9 mouse cellular contexts compared by ENCODE assay signal in the genomic region with DNA sequence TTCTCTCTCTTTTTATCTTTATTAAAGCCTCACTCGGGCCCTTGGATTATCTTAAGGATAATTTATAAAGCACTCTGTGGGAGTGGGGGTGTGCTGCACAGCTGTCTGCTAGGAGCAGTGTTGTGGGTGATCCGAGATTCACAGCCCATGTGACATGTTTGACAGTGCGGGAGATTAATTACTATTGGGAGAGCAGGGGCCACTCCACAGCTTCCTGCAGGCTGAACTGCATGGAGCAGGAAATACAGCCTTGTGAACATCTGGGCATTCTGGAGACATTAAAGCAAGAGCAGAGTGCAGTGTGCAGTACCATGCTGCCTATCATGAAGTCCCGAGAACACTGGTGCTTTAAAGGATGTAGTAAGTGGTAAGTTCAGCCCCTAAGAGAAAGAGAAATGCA.
DNase-seq lines count a peak whose midpoint lies in the region; ATAC-seq lines count a peak whose summit lies in the region.
"Had no signal": no experiment of that assay in that cellular context is flagged by ENCODE, and none has a peak within 500 bp of the region (broad histone marks: within the 10 kb centered on the region; RNA-seq: fewer than 3 reads in every experiment).

No protein-coding gene starts in this region.

- no peak overlapping the region for H3K27ac ChIP-seq in lung, embryonic 16.5 days (ENCODE audit: low read length)
- 0 out of 2 replicates have a peak overlapping the region, but pooled peaks have one; percentile 44 for H3K27ac ChIP-seq in embryonic facial prominence, embryonic 15.5 days (replicated peaks)
- peak overlapping the region; percentile 30; the same call in 1 of the 2 replicates for H3K27ac ChIP-seq in hindbrain, embryonic 12.5 days
- H3K27ac ChIP-seq in neural tube, embryonic 12.5 days, result no peak overlapping the region
- H3K27ac ChIP-seq: liver, embryonic 14.5 days had no signal

- no peaks in the 10 kb centered on the region for H3K36me3 ChIP-seq in lung, embryonic 16.5 days (ENCODE audit: control insufficient read depth, insufficient read depth, low read length)
- H3K36me3 ChIP-seq in embryonic facial prominence, embryonic 15.5 days, result no peaks in the 10 kb centered on the region
- no peaks in the 10 kb centered on the region for H3K36me3 ChIP-seq in hindbrain, embryonic 12.5 days
- no peaks in the 10 kb centered on the region for H3K36me3 ChIP-seq in neural tube, embryonic 12.5 days

- no peaks in the 10 kb centered on the region; the same call in 1 of the 2 replicates for H3K27me3 ChIP-seq in lung, embryonic 16.5 days (ENCODE audit: control insufficient read depth, insufficient read depth, low read depth, low read length)
- no peaks in the 10 kb centered on the region for H3K27me3 ChIP-seq in embryonic facial prominence, embryonic 15.5 days
- no peaks in the 10 kb centered on the region for H3K27me3 ChIP-seq in hindbrain, embryonic 12.5 days
- H3K27me3 ChIP-seq in neural tube, embryonic 12.5 days (replicated peaks), result no peaks in the 10 kb centered on the region

- ATAC-seq in lung, embryonic 16.5 days (ENCODE audit: low read depth), result peak; percentile 71
- peak; percentile 44; the same call in 1 of the 2 replicates for ATAC-seq in embryonic facial prominence, embryonic 15.5 days (ENCODE audit: insufficient number of reproducible peaks, low FRiP score, low TSS enrichment, low read depth)
- ATAC-seq in hindbrain, embryonic 12.5 days (ENCODE audit: low FRiP score), result peak; percentile 68
- peak; percentile 56; the same call in 1 of the 2 replicates for ATAC-seq in neural tube, embryonic 12.5 days (ENCODE audit: low FRiP score, low read depth)
- ATAC-seq in activated CD4-positive, CD25-positive, alpha-beta regulatory T cell, adult 4 months, result no peak

- H3K9me3 ChIP-seq in lung, embryonic 16.5 days (ENCODE audit: control insufficient read depth, low read length), result peaks cover 3% of the 10 kb centered on the region; the same call in 1 of the 2 replicates
- H3K9me3 ChIP-seq in embryonic facial prominence, embryonic 15.5 days (replicated peaks), result no peaks in the 10 kb centered on the region
- no peaks in the 10 kb centered on the region for H3K9me3 ChIP-seq in hindbrain, embryonic 12.5 days (replicated peaks)
- H3K9me3 ChIP-seq in neural tube, embryonic 12.5 days, result no peaks in the 10 kb centered on the region

- H3K4me3 ChIP-seq in lung, embryonic 16.5 days (ENCODE audit: low read length), result no peak overlapping the region
- H3K4me3 ChIP-seq in embryonic facial prominence, embryonic 15.5 days (replicated peaks), result no peak overlapping the region
- no peak overlapping the region for H3K4me3 ChIP-seq in hindbrain, embryonic 12.5 days
- H3K4me3 ChIP-seq in neural tube, embryonic 12.5 days, result no peak overlapping the region

- DNase-seq in lung, postnatal 10 days, result no peak
- DNase-seq in left cerebral cortex, adult 8-10 months (ENCODE audit: low spot score in 2 of 2), result no peak
- DNase-seq: spleen, adult 18-20 months had no signal

- H3K9ac ChIP-seq in lung, embryonic 16.5 days (ENCODE audit: low read length), result no peak overlapping the region
- no peak overlapping the region for H3K9ac ChIP-seq in embryonic facial prominence, embryonic 15.5 days
- no peak overlapping the region; the same call in 1 of the 2 replicates for H3K9ac ChIP-seq in hindbrain, embryonic 12.5 days
- no peak overlapping the region for H3K9ac ChIP-seq in neural tube, embryonic 12.5 days
- H3K9ac ChIP-seq: liver, embryonic 14.5 days had no signal

- WGBS in lung, embryonic 16.5 days, result 13% methylated on average over 4 of the region's 4 CpGs
- 9% methylated on average over 4 of the region's 4 CpGs for WGBS in embryonic facial prominence, embryonic 15.5 days
- WGBS in hindbrain, embryonic 12.5 days, result 19% methylated on average over 4 of the region's 4 CpGs
- WGBS in neural tube, embryonic 12.5 days, result 22% methylated on average over 4 of the region's 4 CpGs

- H3K4me2 ChIP-seq in lung, embryonic 16.5 days (ENCODE audit: low read depth, low read length), result 0 out of 2 replicates have a peak overlapping the region, but pooled peaks have one; percentile 15
- peak overlapping the region; percentile 22 for H3K4me2 ChIP-seq in embryonic facial prominence, embryonic 15.5 days (replicated peaks)
- no peak overlapping the region for H3K4me2 ChIP-seq in hindbrain, embryonic 12.5 days (replicated peaks)
- H3K4me2 ChIP-seq in neural tube, embryonic 12.5 days (replicated peaks), result no peak overlapping the region; the same call in 1 of the 2 replicates

- H3K4me1 ChIP-seq in lung, embryonic 16.5 days (replicated peaks; ENCODE audit: control insufficient read depth, insufficient read depth, low read length), result peaks cover 6% of the 10 kb centered on the region
- H3K4me1 ChIP-seq in embryonic facial prominence, embryonic 15.5 days, result peaks cover 31% of the 10 kb centered on the region
- peaks cover 15% of the 10 kb centered on the region for H3K4me1 ChIP-seq in hindbrain, embryonic 12.5 days
- H3K4me1 ChIP-seq in neural tube, embryonic 12.5 days, result peaks cover 15% of the 10 kb centered on the region

Comparison
In these comparisons a context has a peak if more than half of its experiments do, and no peak if none do; other contexts are left out.
1. H3K27ac ChIP-seq: peak in embryonic facial prominence, embryonic 15.5 days (single experiment) and hindbrain, embryonic 12.5 days (single experiment); none in lung, embryonic 16.5 days (single experiment) and neural tube, embryonic 12.5 days (single experiment).
2. H3K4me2 ChIP-seq: peak in lung, embryonic 16.5 days (single experiment) and embryonic facial prominence, embryonic 15.5 days (single experiment); none in hindbrain, embryonic 12.5 days (single experiment) and neural tube, embryonic 12.5 days (single experiment).